Mouse (Mus musculus) G1E (cell line): ENCODE data around the gene Gm17660.

ENCODE experiments used
- CTCF ChIP-seq: IDR thresholded peaks from 2 replicates; pipeline ENCODE4 v1.5.1; 2012; ENCODE audit warnings: low read depth, low read length, inconsistent platforms, mixed read lengths
- GATA1 ChIP-seq: IDR thresholded peaks from 2 replicates; pipeline ENCODE4 v1.6.1; 2012; ENCODE audit warnings: borderline replicate concordance, low read length, inconsistent platforms, mixed read lengths

DNA sequence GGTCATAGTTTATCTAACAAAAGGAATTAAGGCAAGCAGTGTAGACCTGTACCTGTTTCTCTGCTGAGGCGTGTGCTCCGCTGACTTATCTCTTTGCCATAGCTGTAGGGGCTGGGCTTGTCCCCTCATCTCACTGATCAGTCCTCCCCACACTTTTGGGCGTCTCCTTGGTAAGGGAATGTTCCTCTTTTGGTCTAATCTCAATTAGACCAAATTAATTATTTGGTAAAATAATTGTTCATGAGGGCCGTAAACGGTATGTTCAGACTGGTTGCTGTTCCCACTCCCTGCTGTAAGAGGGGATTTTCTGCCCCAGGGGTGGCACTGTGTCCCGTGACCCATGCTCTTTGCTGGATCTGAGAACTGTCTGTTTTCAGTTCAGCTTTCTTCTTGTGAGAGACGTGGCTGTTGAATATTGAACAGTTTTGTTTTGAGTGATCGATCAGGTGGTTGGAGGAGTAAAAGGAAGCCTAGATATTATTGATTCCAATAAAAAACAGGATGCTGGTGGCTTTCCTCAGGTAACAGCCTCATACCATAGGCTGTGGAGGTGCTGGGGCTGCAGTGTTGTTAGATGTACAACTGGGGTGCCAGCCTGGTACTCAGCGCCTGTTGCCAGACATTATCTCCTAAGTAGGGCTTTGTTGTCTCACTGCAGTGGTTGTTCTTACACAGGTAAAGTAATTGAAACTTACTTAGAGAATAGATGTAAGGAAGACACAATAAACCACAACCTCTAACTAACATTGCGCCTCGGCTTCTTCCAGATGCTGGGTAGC lies 14.4 kb downstream of the Gm17660 start:
- TF ChIP-seq GATA1 (no peak), CTCF (no peak)
